Mouse (Mus musculus): ENCODE measurements around the gene Tpmt. TPM values are rescaled to one million over a fixed set of nuclear protein-coding genes. Genes with fewer than 3 reads are reported as not detected.

Gene Tpmt
- polyA plus RNA-seq, 2 experiments, result 6.1 to 12.0 TPM

- Histone ChIP-seq H3K4me3 (ENCODE audit: insufficient read depth in 1 of 2, low read depth in 2 of 2, low read length in 2 of 2) (no peak overlapping the region), H3K4me2 (ENCODE audit: low read depth) (no peak overlapping the region), H3K36me3 (replicated peaks; ENCODE audit: control insufficient read depth, insufficient read depth, low read depth) (no peaks in the 10 kb centered on the region), H3K4me1 (replicated peaks; ENCODE audit: control insufficient read depth in 2 of 2, insufficient read depth in 2 of 2, low read length in 1 of 2) (no peaks in the 10 kb centered on the region), H3K27me3 (ENCODE audit: control insufficient read depth, insufficient read depth, low read length) (no peaks in the 10 kb centered on the region; the same call in 1 of the 2 replicates), H3K27ac (no peak overlapping the region), H3K9ac (replicated peaks) (no peak overlapping the region), H3K9me3 (ENCODE audit: control insufficient read depth, low read length) (no peaks in the 10 kb centered on the region)
- WGBS (ENCODE audit: insufficient replicate concordance), result 41% methylated on average over 5 of the region's 5 CpGs
- ATAC-seq (ENCODE audit: insufficient read depth) (no peak), DNase-seq (ENCODE audit: low read depth in 3 of 3, low spot score in 3 of 3) (no peak)
- TF ChIP-seq EP300 (IDR thresholded peaks at IDR 0.05; ENCODE audit: low read depth) (no peak), CTCF (IDR thresholded peaks at IDR 0.05; ENCODE audit: low read depth) (no peak)
Observed at GRCm38 (mm10) chr13:46999498-46999897, 45.0 kb downstream of the Tpmt start.

- Histone ChIP-seq H3K9me3 (ENCODE audit: control insufficient read depth, low read length) (no peaks in the 10 kb centered on the region), H3K4me1 (replicated peaks; ENCODE audit: control insufficient read depth in 2 of 2, insufficient read depth in 2 of 2, low read length in 1 of 2) (no peaks in the 10 kb centered on the region), H3K27ac (no peak overlapping the region), H3K4me3 (ENCODE audit: insufficient read depth in 1 of 2, low read depth in 2 of 2, low read length in 2 of 2) (no peak overlapping the region), H3K27me3 (ENCODE audit: control insufficient read depth, insufficient read depth, low read length) (no peaks in the 10 kb centered on the region; the same call in 1 of the 2 replicates), H3K9ac (replicated peaks) (no peak overlapping the region), H3K36me3 (replicated peaks; ENCODE audit: control insufficient read depth, insufficient read depth, low read depth) (no peaks in the 10 kb centered on the region), H3K4me2 (ENCODE audit: low read depth) (no peak overlapping the region)
- DNase-seq (ENCODE audit: low read depth in 3 of 3, low spot score in 3 of 3) (no peak), ATAC-seq (ENCODE audit: insufficient read depth) (no peak)
- no peak for TF ChIP-seq EP300 (IDR thresholded peaks at IDR 0.05; ENCODE audit: low read depth)
- TF ChIP-seq CTCF (IDR thresholded peaks at IDR 0.05; ENCODE audit: low read depth), result no peak
- WGBS (ENCODE audit: insufficient replicate concordance), result 35% methylated on average over 4 of the region's 4 CpGs
Observed at GRCm38 (mm10) chr13:46997355-46997754, 47.2 kb downstream of the Tpmt start.

DNA sequence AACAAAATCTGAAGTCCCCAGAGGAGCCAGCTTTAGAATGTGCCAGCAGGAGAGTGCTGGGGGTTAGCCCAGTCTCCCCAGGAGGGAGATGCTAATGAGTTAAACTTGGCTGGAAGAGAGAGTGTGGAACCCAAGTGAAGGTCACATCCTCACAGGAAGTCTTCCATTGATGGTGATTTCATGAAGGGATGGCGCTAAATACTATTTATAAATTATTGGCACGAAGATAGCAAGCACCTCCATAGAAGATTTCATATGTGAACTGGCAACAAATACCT, 51.3 kb downstream of the Tpmt start:
- DNase-seq (ENCODE audit: low read depth in 3 of 3, low spot score in 3 of 3), result no peak
- Histone ChIP-seq H3K9me3 (ENCODE audit: control insufficient read depth, low read length) (no peaks in the 10 kb centered on the region), H3K36me3 (replicated peaks; ENCODE audit: control insufficient read depth, insufficient read depth, low read depth) (no peaks in the 10 kb centered on the region), H3K4me1 (replicated peaks; ENCODE audit: control insufficient read depth in 2 of 2, insufficient read depth in 2 of 2, low read length in 1 of 2) (no peaks in the 10 kb centered on the region), H3K4me2 (ENCODE audit: low read depth) (no peak overlapping the region), H3K27ac (no peak overlapping the region), H3K9ac (replicated peaks) (no peak overlapping the region), H3K4me3 (ENCODE audit: insufficient read depth in 1 of 2, low read depth in 2 of 2, low read length in 2 of 2) (no peak overlapping the region), H3K27me3 (ENCODE audit: control insufficient read depth, insufficient read depth, low read length) (no peaks in the 10 kb centered on the region)
- TF ChIP-seq CTCF (IDR thresholded peaks at IDR 0.05; ENCODE audit: low read depth) (no peak), EP300 (IDR thresholded peaks at IDR 0.05; ENCODE audit: low read depth) (no peak)
- WGBS (ENCODE audit: insufficient replicate concordance), result 76% methylated on average over 2 of the region's 2 CpGs
- ATAC-seq (ENCODE audit: insufficient read depth), result no peak

DNA sequence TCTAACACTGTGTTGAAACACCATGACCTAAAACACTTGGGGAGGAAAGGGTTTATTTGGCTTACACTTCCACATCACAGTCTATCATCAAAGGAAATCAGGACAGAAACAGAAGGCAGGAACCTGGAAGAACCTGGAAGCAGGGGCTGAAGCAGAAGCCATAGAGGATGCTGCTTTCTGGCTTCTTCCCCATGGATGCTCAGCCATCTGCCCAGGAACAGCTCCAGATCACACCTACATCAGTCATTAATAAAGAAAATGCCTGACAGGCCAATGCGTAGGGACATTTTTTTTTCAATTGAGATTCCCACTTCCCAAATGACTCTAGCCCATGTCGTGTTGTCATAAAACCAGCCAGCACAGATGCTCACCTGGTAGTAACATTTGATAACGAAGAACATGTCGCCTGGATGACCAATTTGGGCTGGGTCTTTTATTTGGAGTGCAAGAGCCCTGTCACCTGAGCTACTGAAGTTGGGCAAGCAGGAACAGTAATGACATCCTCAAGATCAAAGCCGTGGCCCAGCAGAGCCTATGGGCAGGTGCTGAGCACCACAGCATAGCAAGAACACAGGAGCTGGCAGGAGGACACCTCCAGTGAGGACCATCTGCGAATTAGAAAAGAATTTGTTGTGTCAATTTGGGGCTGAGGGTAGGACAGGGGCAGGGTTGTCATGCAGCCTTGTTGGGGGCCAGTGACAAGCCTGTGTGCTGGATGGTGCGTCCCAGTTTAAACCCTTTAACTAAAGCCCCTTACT, 51.8 kb downstream of the Tpmt start:
- H3K9me3 ChIP-seq (ENCODE audit: control insufficient read depth, low read length), result no peaks in the 10 kb centered on the region
- WGBS (ENCODE audit: insufficient replicate concordance), result 61% methylated on average over 7 of the region's 7 CpGs
- no peaks in the 10 kb centered on the region for H3K27me3 ChIP-seq (ENCODE audit: control insufficient read depth, insufficient read depth, low read length)

GRCm38 (mm10) chr13:46990376-46991011, 54.0 kb downstream of the Tpmt start:
- Histone ChIP-seq H3K4me1 (replicated peaks; ENCODE audit: control insufficient read depth in 2 of 2, insufficient read depth in 2 of 2, low read length in 1 of 2) (no peaks in the 10 kb centered on the region), H3K36me3 (replicated peaks; ENCODE audit: control insufficient read depth, insufficient read depth, low read depth) (no peaks in the 10 kb centered on the region), H3K9ac (replicated peaks) (no peak overlapping the region), H3K27ac (no peak overlapping the region), H3K4me2 (ENCODE audit: low read depth) (no peak overlapping the region), H3K9me3 (ENCODE audit: control insufficient read depth, low read length) (no peaks in the 10 kb centered on the region), H3K27me3 (ENCODE audit: control insufficient read depth, insufficient read depth, low read length) (no peaks in the 10 kb centered on the region), H3K4me3 (ENCODE audit: insufficient read depth in 1 of 2, low read depth in 2 of 2, low read length in 2 of 2) (no peak overlapping the region)
- no peak for TF ChIP-seq EP300 (IDR thresholded peaks at IDR 0.05; ENCODE audit: low read depth)
- no peak for TF ChIP-seq CTCF (IDR thresholded peaks at IDR 0.05; ENCODE audit: low read depth)
- ATAC-seq (ENCODE audit: insufficient read depth) (no peak), DNase-seq (ENCODE audit: low read depth in 3 of 3, low spot score in 3 of 3) (no peak)
- WGBS (ENCODE audit: insufficient replicate concordance), result 21% methylated on average over 4 of the region's 4 CpGs

More for the DNA sequence above, 51.8 kb downstream of the Tpmt start:
- ATAC-seq (ENCODE audit: insufficient read depth) (no peak), DNase-seq (ENCODE audit: low read depth in 3 of 3, low spot score in 3 of 3) (no peak)
- no peaks in the 10 kb centered on the region for H3K4me1 ChIP-seq (replicated peaks; ENCODE audit: control insufficient read depth in 2 of 2, insufficient read depth in 2 of 2, low read length in 1 of 2)
- H3K4me2 ChIP-seq (ENCODE audit: low read depth), result no peak overlapping the region
- H3K27ac ChIP-seq, result no peak overlapping the region
- no peak overlapping the region for H3K4me3 ChIP-seq (ENCODE audit: insufficient read depth in 1 of 2, low read depth in 2 of 2, low read length in 2 of 2)
- TF ChIP-seq CTCF (IDR thresholded peaks at IDR 0.05; ENCODE audit: low read depth), result no peak
- no peaks in the 10 kb centered on the region for H3K36me3 ChIP-seq (replicated peaks; ENCODE audit: control insufficient read depth, insufficient read depth, low read depth)
- H3K9ac ChIP-seq (replicated peaks), result no peak overlapping the region

Measured in liver, embryonic 14.5 days (tissue).